Mouse (Mus musculus) liver, postnatal 0 days (tissue): Measurements from ENCODE around the gene Apoc1. TPM values are rescaled to one million over a fixed set of nuclear protein-coding genes. Genes with fewer than 3 reads are reported as not detected.
A peak's percentile ranks its signal among the peaks of the same experiment; 100 is the strongest.

Experiments
- ATAC-seq: fragments of 200-750 bp; cut with Nextera tagmentation; 2 replicates; pipeline ENCODE4 v1.8.0; 2017; ENCODE audit warnings: mild to moderate bottlenecking, moderate library complexity
- DNase-seq: peaks from one replicate; pipeline ENCODE4 v3.0.0-alpha.2; 2016
- H3K27ac ChIP-seq: fragments of 300-500 bp; sonication (generic); 2 replicates; pipeline ENCODE4 v1.5.1; 2014; ENCODE audit warnings: antibody characterized with exemption, moderate library complexity, mild to moderate bottlenecking, low read depth
- H3K27me3 ChIP-seq: fragments of 300-500 bp; sonication (generic); 2 replicates; pipeline ENCODE4 v1.6.1; 2014; ENCODE audit warnings: low read length, control low read depth, mixed read lengths; ENCODE audit not compliant: insufficient read depth
- H3K36me3 ChIP-seq: fragments of 300-500 bp; sonication (generic); replicated peaks from 2 replicates; pipeline ENCODE4 v1.6.1; 2014; ENCODE audit warnings: mild to moderate bottlenecking, control low read depth, low read length, moderate library complexity, mixed read lengths; ENCODE audit not compliant: insufficient read depth
- H3K4me1 ChIP-seq: fragments of 300-500 bp; sonication (generic); 2 replicates; pipeline ENCODE4 v1.6.1; 2014; ENCODE audit warnings: antibody characterized with exemption, mild to moderate bottlenecking, control low read depth; ENCODE audit not compliant: insufficient read depth
- H3K4me2 ChIP-seq: fragments of 300-500 bp; sonication (generic); 2 replicates; pipeline ENCODE4 v1.6.1; 2014; ENCODE audit warnings: low read depth, mild to moderate bottlenecking, low read length, moderate library complexity, mixed read lengths
- H3K4me3 ChIP-seq: fragments of 300-500 bp; sonication (generic); 2 replicates; pipeline ENCODE4 v1.5.1; 2014; ENCODE audit warnings: low read depth, low read length
- H3K9ac ChIP-seq: fragments of 300-500 bp; sonication (generic); replicated peaks from 2 replicates; pipeline ENCODE4 v1.6.1; 2014; ENCODE audit warnings: mild to moderate bottlenecking, moderate library complexity
- H3K9me3 ChIP-seq: fragments of 300-500 bp; sonication (generic); 2 replicates; pipeline ENCODE4 v1.6.1; 2016; ENCODE audit warnings: mild to moderate bottlenecking, control low read depth, low read length, mixed read lengths
- CTCF ChIP-seq: sonication (generic); IDR thresholded peaks from 2 replicates; pipeline ENCODE4 v1.5.1; 2016; ENCODE audit warnings: antibody characterized with exemption, low read depth
- EP300 ChIP-seq: IDR thresholded peaks from 2 replicates; pipeline ENCODE4 v1.6.1; 2016; ENCODE audit warnings: antibody characterized with exemption, low read depth, mild to moderate bottlenecking
- WGBS: fragments of 180-500 bp; shearing (Covaris S2); extraction: QIAGEN DNeasy Blood & Tissue Kit; methylation state at CpG from one replicate; pipeline ENCODE4 v1.1.7; 2014; ENCODE audit not compliant: insufficient replicate concordance; 5-methylcytosine and 5-hydroxymethylcytosine counted together
- polyA plus RNA-seq: library from polyadenylated mRNA; unstranded; fragments of >200 nt; fragmentation: Nextera tagmentation; extraction: Ambion mirVana; gene quantifications from 2 replicates; pipeline ENCODE4 v1.2.1, GENCODE M21; 2015

The Apoc1 gene
- polyA plus RNA-seq, 1 experiment from 2014 or later: 5,234 TPM

DNA sequence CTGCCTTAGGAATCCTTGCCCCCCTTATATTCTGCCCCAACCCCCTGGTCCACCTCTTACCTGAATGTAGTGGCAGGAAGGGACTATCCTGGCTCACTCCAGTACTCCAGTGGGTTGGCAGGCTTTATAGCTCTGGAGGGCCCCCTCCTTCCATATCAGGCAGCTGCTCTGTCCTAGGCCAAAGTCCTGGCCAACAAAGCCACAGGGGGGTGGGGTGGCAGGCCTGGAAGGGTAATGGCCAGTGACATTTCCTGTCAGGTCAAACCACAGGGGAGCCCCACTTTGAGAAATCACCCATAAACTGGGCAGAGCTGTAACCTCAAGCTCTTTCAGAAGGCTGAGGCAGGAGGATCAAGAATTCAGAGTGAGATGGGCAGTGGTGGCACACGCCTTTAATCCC is 15.8 kb downstream of the Apoc1 start:
- H3K36me3 ChIP-seq: no peaks in the 10 kb centered on the region
- WGBS: 74% methylated on average over 1 of the region's 1 CpGs
- peaks cover 13% of the 10 kb centered on the region for H3K4me1 ChIP-seq
- TF ChIP-seq EP300 (0 out of 2 replicates have a peak, but pooled peaks have one; percentile 6), CTCF (no peak)
- peak overlapping the region; percentile 98 for H3K27ac ChIP-seq
- no peaks in the 10 kb centered on the region for H3K9me3 ChIP-seq
- peak overlapping the region; percentile 48 for H3K4me2 ChIP-seq
- DNase-seq (peak; percentile 62), ATAC-seq (peak; percentile 52)
- H3K9ac ChIP-seq: peak overlapping the region; percentile 33
- no peak overlapping the region for H3K4me3 ChIP-seq
- H3K27me3 ChIP-seq: no peaks in the 10 kb centered on the region

GRCm38 (mm10) chr7:19675824-19676223 is 16.6 kb downstream of the Apoc1 start:
- H3K27me3 ChIP-seq: no peaks in the 10 kb centered on the region
- WGBS: 39% methylated on average over 10 of the region's 10 CpGs
- ATAC-seq (peak; percentile 21), DNase-seq (peak; percentile 52)
- peak overlapping the region; percentile 48 for H3K4me2 ChIP-seq
- no peak for TF ChIP-seq EP300
- no peak for TF ChIP-seq CTCF
- 0 out of 2 replicates have a peak, but pooled peaks cover 3% of the 10 kb centered on the region for H3K36me3 ChIP-seq
- H3K4me3 ChIP-seq: no peak overlapping the region; the same call in 1 of the 2 replicates
- peak overlapping the region; percentile 33 for H3K9ac ChIP-seq
- H3K9me3 ChIP-seq: no peaks in the 10 kb centered on the region
- H3K27ac ChIP-seq: peak overlapping the region; percentile 98
- peaks cover 9% of the 10 kb centered on the region for H3K4me1 ChIP-seq

DNA sequence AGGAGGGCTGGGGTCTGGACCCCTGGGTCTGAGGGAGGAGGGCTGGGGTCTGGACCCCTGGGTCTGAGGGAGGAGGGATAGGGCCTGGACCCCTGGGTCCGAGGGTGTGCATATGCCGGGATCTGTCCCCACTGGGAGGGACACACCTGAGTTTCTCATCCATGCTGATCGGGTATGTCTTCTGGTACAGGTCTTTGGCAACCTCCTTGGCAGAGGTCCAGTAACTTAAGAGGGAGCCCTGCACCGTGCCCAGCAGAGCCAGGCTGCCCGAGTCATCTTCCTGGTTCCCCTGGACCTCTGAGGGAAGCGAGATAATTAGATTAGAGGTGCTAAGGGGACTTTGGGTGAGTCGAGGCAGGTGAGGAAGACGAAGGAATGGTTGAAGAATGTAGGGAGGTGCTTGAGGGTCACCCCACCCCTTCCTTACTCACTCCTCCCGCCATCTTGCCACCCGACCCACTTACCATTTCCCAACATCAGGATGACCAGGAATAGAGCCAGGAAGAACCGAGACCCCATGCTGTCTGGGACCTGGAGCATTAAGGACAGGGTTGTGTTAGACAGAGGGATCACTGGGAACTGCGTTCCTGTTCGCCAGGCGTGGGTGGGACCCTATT is 19.3 kb downstream of the Apoc1 start:
- H3K9me3 ChIP-seq: no peaks in the 10 kb centered on the region
- H3K36me3 ChIP-seq: 0 out of 2 replicates have a peak, but pooled peaks cover 3% of the 10 kb centered on the region
- no peak overlapping the region for H3K4me3 ChIP-seq
- DNase-seq (no peak), ATAC-seq (no peak)
- 62% methylated on average over 14 of the region's 14 CpGs for WGBS
- H3K4me2 ChIP-seq: no peak overlapping the region
- peaks cover 19% of the 10 kb centered on the region for H3K4me1 ChIP-seq
- H3K27ac ChIP-seq: no peak overlapping the region
- TF ChIP-seq EP300: no peak
- TF ChIP-seq CTCF: no peak
- no peak overlapping the region for H3K9ac ChIP-seq
- H3K27me3 ChIP-seq: no peaks in the 10 kb centered on the region

DNA sequence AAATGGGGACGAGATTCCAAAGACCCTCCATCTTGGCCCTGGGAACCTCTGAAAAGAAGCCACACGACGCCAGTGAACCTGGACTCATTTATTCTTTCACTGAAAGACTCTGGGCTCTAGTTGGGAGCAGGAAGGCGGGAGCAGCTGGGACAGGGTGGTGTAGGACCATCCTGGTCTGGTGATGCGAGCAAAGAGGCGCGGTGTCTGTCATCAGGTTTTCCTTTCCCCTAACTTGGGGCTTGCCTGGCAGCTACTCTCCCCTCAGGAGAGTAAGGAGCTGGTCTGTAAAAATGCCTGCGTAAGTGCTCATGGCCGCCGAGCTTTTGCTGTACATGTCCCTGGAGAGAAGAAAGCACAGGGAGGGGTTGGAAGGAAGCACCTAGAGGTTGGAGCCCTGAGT is 20.9 kb downstream of the Apoc1 start:
- Histone ChIP-seq H3K36me3 (0 out of 2 replicates have a peak, but pooled peaks cover 3% of the 10 kb centered on the region), H3K27ac (no peak overlapping the region), H3K4me3 (no peak overlapping the region), H3K4me2 (no peak overlapping the region), H3K4me1 (peaks cover 15% of the 10 kb centered on the region), H3K27me3 (no peaks in the 10 kb centered on the region), H3K9ac (no peak overlapping the region), H3K9me3 (no peaks in the 10 kb centered on the region)
- no peak for DNase-seq
- no peak for ATAC-seq
- 76% methylated on average over 10 of the region's 10 CpGs for WGBS
- TF ChIP-seq EP300 (no peak), CTCF (no peak)

DNA sequence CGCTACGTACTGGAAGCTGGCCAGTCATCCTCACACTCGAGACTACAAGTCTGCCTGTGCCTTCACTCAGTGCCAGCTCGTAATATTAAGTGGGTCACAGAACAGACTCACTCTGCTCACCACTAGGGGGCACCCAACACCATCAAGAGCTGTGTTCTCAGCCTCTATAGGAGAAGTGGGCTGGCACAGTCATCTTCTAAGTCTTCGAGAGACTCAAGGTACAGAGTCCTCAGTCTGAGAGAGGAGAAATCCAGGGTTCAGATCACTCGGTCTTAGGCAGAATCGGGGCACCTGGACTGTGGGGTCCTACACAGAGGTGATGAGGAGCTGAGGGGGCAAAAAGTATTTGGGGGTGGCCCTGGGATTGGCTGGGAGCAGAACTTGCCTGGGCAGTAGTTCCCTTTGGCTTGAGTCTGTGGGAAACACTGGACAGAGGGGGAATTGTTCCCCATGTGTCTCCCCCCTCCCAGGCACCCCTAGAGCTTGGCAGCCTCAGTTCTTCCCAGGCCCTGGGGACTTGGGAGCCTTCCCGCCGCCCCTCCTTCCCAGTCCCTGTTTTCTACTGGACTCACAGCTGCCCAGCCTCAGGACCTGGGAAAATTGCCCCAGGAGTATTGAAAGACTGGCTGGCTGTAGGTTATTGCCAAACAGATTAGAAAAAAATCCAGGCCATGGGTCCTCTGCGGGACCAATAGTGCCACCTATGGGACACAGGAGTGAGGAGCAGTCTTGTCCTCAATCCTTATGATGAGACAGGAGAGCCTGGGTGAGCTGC is 23.3 kb downstream of the Apoc1 start:
- Histone ChIP-seq H3K27me3 (no peaks in the 10 kb centered on the region), H3K4me2 (peak overlapping the region; percentile 55), H3K4me3 (no peak overlapping the region; the same call in 1 of the 2 replicates), H3K4me1 (peaks cover 22% of the 10 kb centered on the region), H3K9ac (peak overlapping the region; percentile 48), H3K36me3 (0 out of 2 replicates have a peak, but pooled peaks cover 3% of the 10 kb centered on the region), H3K9me3 (no peaks in the 10 kb centered on the region), H3K27ac (peak overlapping the region; percentile 90)
- peak; percentile 91 for DNase-seq
- WGBS: 5% methylated on average over 10 of the region's 10 CpGs
- TF ChIP-seq CTCF (peak; percentile 99), EP300 (peak; percentile 49; the same call in 1 of the 2 replicates)
- peak; percentile 64 for ATAC-seq

GRCm38 (mm10) chr7:19667434-19667833 is 25.0 kb downstream of the Apoc1 start:
- H3K4me2 ChIP-seq: no peak overlapping the region
- 52% methylated on average over 2 of the region's 2 CpGs for WGBS
- no peak for DNase-seq
- 0 out of 2 replicates have a peak, but pooled peaks cover 3% of the 10 kb centered on the region for H3K36me3 ChIP-seq
- H3K9ac ChIP-seq: no peak overlapping the region
- H3K4me1 ChIP-seq: peaks cover 33% of the 10 kb centered on the region
- H3K4me3 ChIP-seq: no peak overlapping the region
- ATAC-seq: no peak
- no peaks in the 10 kb centered on the region for H3K27me3 ChIP-seq
- H3K9me3 ChIP-seq: no peaks in the 10 kb centered on the region
- peak overlapping the region; percentile 77 for H3K27ac ChIP-seq
- TF ChIP-seq EP300: no peak
- no peak for TF ChIP-seq CTCF
